Mouse (Mus musculus) liver, postnatal 0 days (tissue): Measurements from ENCODE around the gene Nup210l. TPM values are rescaled to one million over a fixed set of nuclear protein-coding genes. Genes with fewer than 3 reads are reported as not detected.

ENCODE experiments used
- ATAC-seq: fragments of 200-750 bp; cut with Nextera tagmentation; 2 replicates; pipeline ENCODE4 v1.8.0; 2017; ENCODE audit warnings: mild to moderate bottlenecking, moderate library complexity
- DNase-seq: peaks from one replicate; pipeline ENCODE4 v3.0.0-alpha.2; 2016
- H3K27ac ChIP-seq: fragments of 300-500 bp; sonication (generic); 2 replicates; pipeline ENCODE4 v1.5.1; 2014; ENCODE audit warnings: antibody characterized with exemption, moderate library complexity, mild to moderate bottlenecking, low read depth
- H3K27me3 ChIP-seq: fragments of 300-500 bp; sonication (generic); 2 replicates; pipeline ENCODE4 v1.6.1; 2014; ENCODE audit warnings: low read length, control low read depth, mixed read lengths; ENCODE audit not compliant: insufficient read depth
- H3K36me3 ChIP-seq: fragments of 300-500 bp; sonication (generic); replicated peaks from 2 replicates; pipeline ENCODE4 v1.6.1; 2014; ENCODE audit warnings: mild to moderate bottlenecking, control low read depth, low read length, moderate library complexity, mixed read lengths; ENCODE audit not compliant: insufficient read depth
- H3K4me1 ChIP-seq: fragments of 300-500 bp; sonication (generic); 2 replicates; pipeline ENCODE4 v1.6.1; 2014; ENCODE audit warnings: antibody characterized with exemption, mild to moderate bottlenecking, control low read depth; ENCODE audit not compliant: insufficient read depth
- H3K4me2 ChIP-seq: fragments of 300-500 bp; sonication (generic); 2 replicates; pipeline ENCODE4 v1.6.1; 2014; ENCODE audit warnings: low read depth, mild to moderate bottlenecking, low read length, moderate library complexity, mixed read lengths
- H3K4me3 ChIP-seq: fragments of 300-500 bp; sonication (generic); 2 replicates; pipeline ENCODE4 v1.5.1; 2014; ENCODE audit warnings: low read depth, low read length
- H3K9ac ChIP-seq: fragments of 300-500 bp; sonication (generic); replicated peaks from 2 replicates; pipeline ENCODE4 v1.6.1; 2014; ENCODE audit warnings: mild to moderate bottlenecking, moderate library complexity
- H3K9me3 ChIP-seq: fragments of 300-500 bp; sonication (generic); 2 replicates; pipeline ENCODE4 v1.6.1; 2016; ENCODE audit warnings: mild to moderate bottlenecking, control low read depth, low read length, mixed read lengths
- CTCF ChIP-seq: sonication (generic); IDR thresholded peaks from 2 replicates; pipeline ENCODE4 v1.5.1; 2016; ENCODE audit warnings: antibody characterized with exemption, low read depth
- EP300 ChIP-seq: IDR thresholded peaks from 2 replicates; pipeline ENCODE4 v1.6.1; 2016; ENCODE audit warnings: antibody characterized with exemption, low read depth, mild to moderate bottlenecking
- WGBS: fragments of 180-500 bp; shearing (Covaris S2); extraction: QIAGEN DNeasy Blood & Tissue Kit; methylation state at CpG from one replicate; pipeline ENCODE4 v1.1.7; 2014; ENCODE audit not compliant: insufficient replicate concordance; 5-methylcytosine and 5-hydroxymethylcytosine counted together
- polyA plus RNA-seq: library from polyadenylated mRNA; unstranded; fragments of >200 nt; fragmentation: Nextera tagmentation; extraction: Ambion mirVana; gene quantifications from 2 replicates; pipeline ENCODE4 v1.2.1, GENCODE M21; 2015

Gene Nup210l
- 0.02 and 0.04 TPM in 2 replicates for polyA plus RNA-seq

GRCm38 (mm10) chr3:90103938-90104337 is at the start of gene Nup210l:
Nup210l (plus strand) TSS chr3:90104132.
- no peaks in the 10 kb centered on the region for H3K4me1 ChIP-seq
- H3K4me3 ChIP-seq: no peak within 1 kb of the TSS
- ATAC-seq (no peak), DNase-seq (no peak)
- H3K36me3 ChIP-seq: peaks cover 14% of the 10 kb centered on the region
- no peak within 1 kb of the TSS for H3K9ac ChIP-seq
- no peaks in the 10 kb centered on the region for H3K27me3 ChIP-seq
- no peak within 1 kb of the TSS for H3K27ac ChIP-seq
- 81% methylated on average over 13 of the region's 13 CpGs for WGBS
- H3K9me3 ChIP-seq: no peaks in the 10 kb centered on the region
- no peak within 1 kb of the TSS for H3K4me2 ChIP-seq
- TF ChIP-seq EP300 (no peak), CTCF (no peak)

- no peak overlapping the region for H3K4me2 ChIP-seq
- H3K27ac ChIP-seq: no peak overlapping the region
- WGBS: 86% methylated on average over 6 of the region's 6 CpGs
- no peak overlapping the region for H3K4me3 ChIP-seq
- H3K27me3 ChIP-seq: no peaks in the 10 kb centered on the region
- H3K9me3 ChIP-seq: no peaks in the 10 kb centered on the region
- H3K9ac ChIP-seq: no peak overlapping the region
- TF ChIP-seq CTCF (no peak), EP300 (no peak)
- ATAC-seq (no peak), DNase-seq (no peak)
- peaks cover 38% of the 10 kb centered on the region for H3K36me3 ChIP-seq
- no peaks in the 10 kb centered on the region for H3K4me1 ChIP-seq
Observed at GRCm38 (mm10) chr3:90061549-90061948, 42.4 kb upstream of the Nup210l start.

- H3K4me1 ChIP-seq: no peaks in the 10 kb centered on the region
- DNase-seq (no peak), ATAC-seq (no peak)
- no peak overlapping the region for H3K4me2 ChIP-seq
- TF ChIP-seq EP300 (no peak), CTCF (no peak)
- WGBS: 59% methylated on average over 2 of the region's 2 CpGs
- no peak overlapping the region for H3K27ac ChIP-seq
- H3K9me3 ChIP-seq: no peaks in the 10 kb centered on the region
- peaks cover 30% of the 10 kb centered on the region for H3K36me3 ChIP-seq
- H3K4me3 ChIP-seq: no peak overlapping the region
- H3K27me3 ChIP-seq: no peaks in the 10 kb centered on the region
- H3K9ac ChIP-seq: no peak overlapping the region
Observed at GRCm38 (mm10) chr3:90062539-90062938, 41.4 kb upstream of the Nup210l start.

GRCm38 (mm10) chr3:90064383-90064782 is 39.5 kb upstream of the Nup210l start:
- Histone ChIP-seq H3K9ac (no peak overlapping the region), H3K36me3 (peaks cover 21% of the 10 kb centered on the region; the same call in 1 of the 2 replicates), H3K4me3 (no peak overlapping the region), H3K4me1 (0 out of 2 replicates have a peak, but pooled peaks cover 4% of the 10 kb centered on the region), H3K27me3 (no peaks in the 10 kb centered on the region), H3K4me2 (no peak overlapping the region), H3K27ac (no peak overlapping the region), H3K9me3 (no peaks in the 10 kb centered on the region)
- TF ChIP-seq CTCF (no peak), EP300 (no peak)
- 77% methylated on average over 3 of the region's 3 CpGs for WGBS
- ATAC-seq (no peak), DNase-seq (no peak)

GRCm38 (mm10) chr3:90065553-90065952 is 38.4 kb upstream of the Nup210l start:
- no peak for TF ChIP-seq EP300
- peak; percentile 90 for TF ChIP-seq CTCF
- H3K4me1 ChIP-seq: 0 out of 2 replicates have a peak, but pooled peaks cover 4% of the 10 kb centered on the region
- peak; percentile 58 for DNase-seq
- no peaks in the 10 kb centered on the region for H3K9me3 ChIP-seq
- H3K27ac ChIP-seq: no peak overlapping the region
- H3K4me3 ChIP-seq: no peak overlapping the region
- no peak overlapping the region for H3K4me2 ChIP-seq
- peaks cover 19% of the 10 kb centered on the region; the same call in 1 of the 2 replicates for H3K36me3 ChIP-seq
- 0 out of 2 replicates have a peak, but pooled peaks have one; percentile 36 for ATAC-seq
- no peak overlapping the region for H3K9ac ChIP-seq
- WGBS: 49% methylated on average over 3 of the region's 3 CpGs
- H3K27me3 ChIP-seq: no peaks in the 10 kb centered on the region

- no peak for TF ChIP-seq EP300
- no peak for TF ChIP-seq CTCF
- DNase-seq (no peak), ATAC-seq (peak; percentile 36; the same call in 1 of the 2 replicates)
- Histone ChIP-seq H3K27me3 (no peaks in the 10 kb centered on the region), H3K9me3 (no peaks in the 10 kb centered on the region), H3K36me3 (peaks cover 4% of the 10 kb centered on the region; the same call in 1 of the 2 replicates), H3K9ac (no peak overlapping the region), H3K4me2 (no peak overlapping the region), H3K4me3 (no peak overlapping the region), H3K4me1 (0 out of 2 replicates have a peak, but pooled peaks cover 4% of the 10 kb centered on the region), H3K27ac (no peak overlapping the region)
- WGBS: 86% methylated on average over 4 of the region's 4 CpGs
Observed at GRCm38 (mm10) chr3:90067851-90068250, 36.1 kb upstream of the Nup210l start.
